Mouse (Mus musculus): ENCODE results near the gene Gm21477.
"Not testable (repeated sequence)": the region's sequence is repeated elsewhere in the genome, so short reads cannot be mapped to it uniquely, and the experiment has no call there.

Gene Gm21477

GRCm38 (mm10) chrY:87116521-87116920 is at the start of gene Gm21477:
TSS of gene Gm21477 (plus strand) at chrY:87116821.
- not testable (repeated sequence) for DNase-seq (ENCODE audit: low read depth, low spot score)
